Mouse (Mus musculus) gastrocnemius, adult 18-20 months (tissue): Measurements from ENCODE around the gene Sptbn1. TPM values are rescaled to one million over a fixed set of nuclear protein-coding genes. Genes with fewer than 3 reads are reported as not detected.
A peak's percentile ranks its signal among the peaks of the same experiment; 100 is the strongest.

Source experiments
- DNase-seq: peaks from one replicate; pipeline ENCODE4 v3.0.0; 2021; ENCODE audit warnings: low spot score
- total RNA-seq, 2 experiments: library from RNA; stranded (reverse); gene quantifications; 2 replicates each; pipeline ENCODE4 v1.2.3; 2021

The Sptbn1 gene
- total RNA-seq, 2 experiments from 2014 or later, result 78.4 to 118 TPM

GRCm38 (mm10) chr11:30211663-30212416 lies 56.1 kb downstream of the Sptbn1 start:
- DNase-seq, result peak; percentile 34

DNA sequence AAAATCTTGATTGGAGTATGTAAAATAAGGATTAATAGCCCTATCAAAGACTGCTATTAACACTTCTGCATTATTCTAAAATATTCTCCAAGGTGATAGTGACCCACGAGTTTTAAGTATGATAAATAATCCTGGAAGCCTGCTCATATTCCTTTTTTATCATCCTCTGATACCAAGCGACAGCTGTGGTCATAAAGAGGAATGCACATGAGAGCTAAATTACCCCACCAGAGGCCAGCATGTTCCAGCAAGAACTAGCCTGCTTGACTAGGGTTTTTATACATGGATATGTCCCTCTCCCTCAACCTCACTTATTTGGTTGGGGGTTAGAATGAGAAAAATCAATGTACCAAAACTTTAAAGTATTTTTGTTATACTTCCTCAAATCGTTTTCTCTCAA lies 56.8 kb downstream of the Sptbn1 start:
- no peak for DNase-seq

- DNase-seq, result no peak
Observed at GRCm38 (mm10) chr11:30210100-30210811, 57.7 kb downstream of the Sptbn1 start.

DNA sequence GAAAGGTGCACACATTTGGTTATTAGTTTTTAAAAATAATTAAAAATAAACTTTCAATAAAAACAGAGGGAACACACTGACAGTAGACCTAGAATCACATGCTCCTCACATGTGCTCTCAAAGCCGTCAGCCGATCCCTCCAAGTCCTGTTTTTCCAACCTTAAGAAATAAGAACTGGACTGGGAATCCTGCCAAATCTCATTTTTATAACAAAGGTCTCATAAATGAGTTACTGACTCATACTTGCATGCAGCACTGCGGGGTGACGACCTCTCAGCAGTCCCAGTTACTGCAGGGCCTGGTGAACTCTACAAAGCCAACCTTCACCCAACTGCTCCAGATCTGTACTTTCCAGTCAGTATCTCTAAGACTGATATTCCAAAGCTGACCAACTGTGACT lies 58.5 kb downstream of the Sptbn1 start:
- peak; percentile 53 for DNase-seq

DNA sequence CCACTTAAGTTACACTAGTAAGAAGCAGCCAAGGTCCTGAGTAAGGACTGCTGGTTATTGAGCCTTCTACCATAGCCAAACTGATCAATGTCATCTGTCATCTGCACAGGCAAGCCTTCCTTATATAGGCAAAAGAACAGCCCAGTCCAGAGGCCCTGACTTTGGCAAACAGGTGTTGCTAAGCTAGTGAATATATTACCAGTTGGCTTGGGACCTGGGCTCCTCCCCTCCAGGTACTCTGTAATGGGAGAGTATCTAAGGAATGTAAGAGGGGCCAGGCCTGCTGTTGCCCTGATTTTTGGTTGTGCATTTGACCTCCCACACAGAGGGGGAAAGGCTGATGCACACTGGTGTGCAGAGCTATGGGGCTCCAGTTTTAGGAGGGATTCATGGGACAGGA lies 63.6 kb downstream of the Sptbn1 start:
- no peak for DNase-seq

DNA sequence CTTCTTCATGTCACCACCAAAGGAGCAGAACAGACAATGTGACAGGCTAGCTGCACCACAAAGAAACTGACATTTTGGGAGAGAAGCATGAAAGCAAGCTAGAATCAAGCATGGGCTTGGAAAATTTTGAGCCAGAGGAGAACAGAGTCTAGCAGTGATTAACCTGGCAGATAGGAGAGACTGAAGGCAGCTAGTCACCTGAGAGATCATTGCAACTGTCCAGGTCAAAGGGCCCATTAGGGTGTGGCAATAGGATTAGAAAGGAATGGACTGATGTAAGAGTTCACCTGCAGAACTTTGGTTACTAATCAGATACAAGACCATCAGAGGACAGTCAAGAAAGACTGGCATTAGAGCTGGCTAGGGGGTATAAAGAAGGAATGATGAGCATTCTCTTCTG lies 67.6 kb downstream of the Sptbn1 start:
- no peak for DNase-seq

DNA sequence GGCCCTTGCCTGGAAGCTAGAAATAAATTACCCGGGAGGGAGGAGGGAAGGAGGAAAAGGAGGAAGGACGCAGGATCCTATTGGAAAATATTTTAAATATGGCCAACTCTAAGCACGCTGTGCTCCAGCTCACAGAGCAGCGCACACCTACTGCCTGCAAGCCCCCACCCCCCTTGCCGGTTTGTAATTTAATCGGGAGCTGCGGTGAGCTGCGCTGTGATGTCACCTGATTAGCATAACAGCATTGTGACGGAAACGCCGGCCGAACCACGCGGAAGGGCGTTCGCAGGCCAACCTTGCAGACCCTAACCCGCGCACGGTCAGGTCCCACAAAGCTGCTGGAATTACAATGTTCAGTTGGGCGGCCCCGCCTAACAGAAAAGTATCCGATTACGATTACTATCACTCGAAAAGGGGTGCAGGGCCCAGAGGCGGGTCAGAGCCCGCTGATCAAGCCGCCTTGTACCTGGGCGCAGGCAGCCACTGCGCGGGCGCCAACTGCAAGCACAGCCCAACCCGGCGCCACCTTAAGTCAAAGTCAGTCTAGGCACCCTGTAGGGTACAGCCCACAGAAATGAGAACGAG lies 69.8 kb downstream of the Sptbn1 start:
- DNase-seq, result peak; percentile 21

- peak; percentile 35 for DNase-seq
Observed at GRCm38 (mm10) chr11:30197564-30198090, 70.3 kb downstream of the Sptbn1 start.

GRCm38 (mm10) chr11:30196368-30197070 lies 71.5 kb downstream of the Sptbn1 start:
- DNase-seq, result no peak

GRCm38 (mm10) chr11:30195756-30196155 lies 72.2 kb downstream of the Sptbn1 start:
- no peak for DNase-seq

- no peak for DNase-seq
Observed at GRCm38 (mm10) chr11:30194800-30195199, 73.2 kb downstream of the Sptbn1 start.

GRCm38 (mm10) chr11:30190959-30191358 lies 77.0 kb downstream of the Sptbn1 start:
- no peak for DNase-seq

GRCm38 (mm10) chr11:30190119-30190518 lies 77.9 kb downstream of the Sptbn1 start:
- DNase-seq, result no peak

GRCm38 (mm10) chr11:30186902-30187470 lies 81.0 kb downstream of the Sptbn1 start:
- peak; percentile 42 for DNase-seq

GRCm38 (mm10) chr11:30184527-30184926 lies 83.4 kb downstream of the Sptbn1 start:
- no peak for DNase-seq

GRCm38 (mm10) chr11:30182716-30183411 lies 85.1 kb downstream of the Sptbn1 start:
- no peak for DNase-seq

- no peak for DNase-seq
Observed at GRCm38 (mm10) chr11:30178193-30178592, 89.8 kb downstream of the Sptbn1 start.

GRCm38 (mm10) chr11:30177145-30177840 lies 90.7 kb downstream of the Sptbn1 start:
- no peak for DNase-seq

DNA sequence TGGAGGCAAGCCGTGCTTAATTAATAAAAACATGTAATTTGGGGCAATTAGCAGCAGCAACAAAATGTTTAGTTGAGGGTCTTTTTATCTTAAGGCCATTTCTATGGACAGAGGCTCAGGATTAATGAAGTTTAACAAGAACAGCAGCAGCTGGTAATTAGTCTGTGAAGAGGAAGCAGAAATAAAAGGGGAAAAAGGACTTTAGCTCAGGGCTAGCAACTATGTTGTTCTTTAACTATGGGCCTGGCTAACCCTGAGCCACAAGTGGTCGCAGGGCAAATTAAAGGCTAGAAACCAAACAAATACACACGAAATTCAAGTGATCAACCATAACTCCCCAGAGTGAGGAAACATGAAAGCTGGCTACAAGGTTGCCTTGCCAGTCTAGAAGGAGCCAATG lies 91.9 kb downstream of the Sptbn1 start:
- DNase-seq, result no peak

- DNase-seq, result no peak
Observed at GRCm38 (mm10) chr11:30175623-30176022, 92.4 kb downstream of the Sptbn1 start.
